8 mouse cellular contexts compared by ENCODE assay signal in genomic region chr12:110888106-110888505, GRCm38 (mm10). TPM values are rescaled to one million over a fixed set of nuclear protein-coding genes. Genes with fewer than 3 reads are reported as not detected.
DNase-seq lines count a peak whose midpoint lies in the region; ATAC-seq lines count a peak whose summit lies in the region.

No protein-coding gene starts in this region.

- H3K9ac ChIP-seq in heart, embryonic 16.5 days (ENCODE audit: low read length), result peak overlapping the region; percentile 79
- peak overlapping the region; percentile 79 for H3K9ac ChIP-seq in hindbrain, embryonic 13.5 days
- peak overlapping the region; percentile 81 for H3K9ac ChIP-seq in midbrain, embryonic 11.5 days (ENCODE audit: low read length)

- no peak overlapping the region for H3K27ac ChIP-seq in heart, embryonic 16.5 days (ENCODE audit: low read length)
- no peak overlapping the region for H3K27ac ChIP-seq in hindbrain, embryonic 13.5 days
- H3K27ac ChIP-seq in midbrain, embryonic 11.5 days (ENCODE audit: low read depth, low read length), result no peak overlapping the region

- H3K36me3 ChIP-seq in heart, embryonic 16.5 days (ENCODE audit: control insufficient read depth, insufficient read depth), result peaks cover 4% of the 10 kb centered on the region
- peaks cover 9% of the 10 kb centered on the region for H3K36me3 ChIP-seq in hindbrain, embryonic 13.5 days
- no peaks in the 10 kb centered on the region for H3K36me3 ChIP-seq in midbrain, embryonic 11.5 days (ENCODE audit: control insufficient read depth, insufficient read depth, low read length)

- 29% methylated on average over 12 of the region's 12 CpGs for WGBS in heart, embryonic 16.5 days
- WGBS in hindbrain, embryonic 13.5 days, result 50% methylated on average over 12 of the region's 12 CpGs
- WGBS in midbrain, embryonic 11.5 days, result 45% methylated on average over 12 of the region's 12 CpGs

- H3K9me3 ChIP-seq in heart, embryonic 16.5 days (replicated peaks; ENCODE audit: control insufficient read depth, low read length), result no peaks in the 10 kb centered on the region
- H3K9me3 ChIP-seq in hindbrain, embryonic 13.5 days, result no peaks in the 10 kb centered on the region
- no peaks in the 10 kb centered on the region for H3K9me3 ChIP-seq in midbrain, embryonic 11.5 days (ENCODE audit: control insufficient read depth, low read length)

- no peaks in the 10 kb centered on the region for H3K27me3 ChIP-seq in heart, embryonic 16.5 days (ENCODE audit: control insufficient read depth, insufficient read depth, low read length)
- no peaks in the 10 kb centered on the region for H3K27me3 ChIP-seq in hindbrain, embryonic 13.5 days
- no peaks in the 10 kb centered on the region for H3K27me3 ChIP-seq in midbrain, embryonic 11.5 days (ENCODE audit: control insufficient read depth, insufficient read depth, low read length)

- ATAC-seq in heart, embryonic 16.5 days (replicated peaks; ENCODE audit: extremely low read depth, insufficient read depth, low FRiP score), result no peak
- no peak for ATAC-seq in hindbrain, embryonic 13.5 days (ENCODE audit: low FRiP score)
- ATAC-seq in midbrain, embryonic 11.5 days (ENCODE audit: low FRiP score), result no peak

- DNase-seq in heart, postnatal 14 days, result no peak
- peak; percentile 25 for DNase-seq in NIH3T3 (ENCODE audit: low read depth)
- DNase-seq in midbrain, embryonic 11.5 days (ENCODE audit: low spot score, missing footprints), result no peak
- no peak for DNase-seq in right cerebral cortex, adult 18-20 months
- no peak for DNase-seq in Muller cell, postnatal 12 days (ENCODE audit: inconsistent ontology term)
- no peak for DNase-seq in thymus, postnatal 10 days (ENCODE audit: low spot score in 2 of 2)

- peaks cover 13% of the 10 kb centered on the region for H3K4me1 ChIP-seq in heart, embryonic 16.5 days (ENCODE audit: control insufficient read depth, insufficient read depth, low read length)
- H3K4me1 ChIP-seq in hindbrain, embryonic 13.5 days (replicated peaks), result peaks cover 25% of the 10 kb centered on the region
- H3K4me1 ChIP-seq in midbrain, embryonic 11.5 days (ENCODE audit: control insufficient read depth, insufficient read depth, low read length), result peaks cover 12% of the 10 kb centered on the region

- H3K4me2 ChIP-seq in heart, embryonic 16.5 days (ENCODE audit: low read depth, low read length), result peak overlapping the region; percentile 90
- peak overlapping the region; percentile 96 for H3K4me2 ChIP-seq in hindbrain, embryonic 13.5 days
- peak overlapping the region; percentile 92 for H3K4me2 ChIP-seq in midbrain, embryonic 11.5 days

- intact Hi-C loops in heart, postnatal 14 days (cut with DNase I), result no loop called here

- H3K4me3 ChIP-seq in heart, embryonic 16.5 days (ENCODE audit: low read length), result peak overlapping the region; percentile 76
- H3K4me3 ChIP-seq in hindbrain, embryonic 13.5 days, result peak overlapping the region; percentile 79
- peak overlapping the region; percentile 83 for H3K4me3 ChIP-seq in midbrain, embryonic 11.5 days (ENCODE audit: low read depth, low read length)

RNA-seq across cellular contexts. Expression of gene Cinp, which starts 0.8 kb away (rescaled TPM):
- polyA plus RNA-seq in heart, embryonic 16.5 days (2015; fragmentation: Nextera tagmentation; extraction: Ambion mirVana), result 63.1 and 64.7 TPM in 2 replicates
- 10 to 100 TPM; 35.3 to 38.1 TPM for total RNA-seq in heart, postnatal 14 days (2021)
- polyA plus RNA-seq in hindbrain, embryonic 13.5 days (2015; fragmentation: Nextera tagmentation; extraction: Ambion mirVana), result 67.3 and 67.4 TPM in 2 replicates
- 77.4 and 83.2 TPM in 2 replicates for polyA plus RNA-seq in midbrain, embryonic 11.5 days (2014; fragmentation: Nextera tagmentation; extraction: Ambion mirVana)

RNA-seq across cellular contexts. Expression of gene Tecpr2, which starts 1.0 kb away (rescaled TPM):
- polyA plus RNA-seq in heart, embryonic 16.5 days (2015; fragmentation: Nextera tagmentation; extraction: Ambion mirVana), result 2.2 and 3.1 TPM in 2 replicates
- 1 to 10 TPM; 5.7 to 6.0 TPM for total RNA-seq in heart, postnatal 14 days (2021)
- polyA plus RNA-seq in hindbrain, embryonic 13.5 days (2015; fragmentation: Nextera tagmentation; extraction: Ambion mirVana), result 6.4 and 7.3 TPM in 2 replicates
- 4.1 and 4.2 TPM in 2 replicates for polyA plus RNA-seq in midbrain, embryonic 11.5 days (2014; fragmentation: Nextera tagmentation; extraction: Ambion mirVana)

RNA-seq across cellular contexts. Expression of gene Zfp839, which starts 38.1 kb away (rescaled TPM):
- 4.9 and 5.1 TPM in 2 replicates for polyA plus RNA-seq in heart, embryonic 16.5 days (2015; fragmentation: Nextera tagmentation; extraction: Ambion mirVana)
- 1 to 10 TPM; 7.9 to 8.0 TPM for total RNA-seq in heart, postnatal 14 days (2021)
- 4.0 and 4.6 TPM in 2 replicates for polyA plus RNA-seq in hindbrain, embryonic 13.5 days (2015; fragmentation: Nextera tagmentation; extraction: Ambion mirVana)
- polyA plus RNA-seq in midbrain, embryonic 11.5 days (2014; fragmentation: Nextera tagmentation; extraction: Ambion mirVana), result 1.4 and 1.8 TPM in 2 replicates

RNA-seq across cellular contexts. Expression of gene Mok, which starts 47.4 kb away (rescaled TPM):
- 3.9 and 4.2 TPM in 2 replicates for polyA plus RNA-seq in heart, embryonic 16.5 days (2015; fragmentation: Nextera tagmentation; extraction: Ambion mirVana)
- total RNA-seq in heart, postnatal 14 days (2021), result under 1 TPM; 0.65 to 0.78 TPM
- polyA plus RNA-seq in hindbrain, embryonic 13.5 days (2015; fragmentation: Nextera tagmentation; extraction: Ambion mirVana), result 12.5 and 13.4 TPM in 2 replicates
- polyA plus RNA-seq in midbrain, embryonic 11.5 days (2014; fragmentation: Nextera tagmentation; extraction: Ambion mirVana), result 11.1 and 11.8 TPM in 2 replicates
